Mouse (Mus musculus): ENCODE data around the gene C1s2.
"Not testable (repeated sequence)": the region's sequence is repeated elsewhere in the genome, so short reads cannot be mapped to it uniquely, and the experiment has no call there.

DNA sequence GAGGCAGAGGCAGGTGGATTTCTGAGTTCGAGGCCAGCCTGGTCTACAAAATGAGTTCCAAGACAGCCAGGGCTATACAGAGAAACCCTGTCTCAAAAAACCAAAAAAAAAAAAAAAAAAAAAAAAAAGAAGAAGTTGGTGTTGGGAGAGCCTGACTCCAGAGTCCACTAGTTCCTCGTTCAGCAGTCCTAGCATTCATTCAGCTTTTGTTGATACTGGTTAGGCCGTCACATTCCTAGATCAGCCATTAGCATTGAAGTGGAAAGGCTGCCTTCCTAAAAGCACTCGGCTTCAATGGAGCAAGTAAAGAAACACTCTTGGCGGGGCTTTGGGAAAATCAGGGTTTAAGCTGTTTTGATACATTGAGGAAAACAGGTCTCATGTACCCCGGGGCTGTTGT is 46.4 kb upstream of the C1s2 start:
- not testable (repeated sequence) for TF ChIP-seq CTCF, EP300 (IDR thresholded peaks at IDR 0.05; ENCODE audit: low read depth)
